In genomic region chr5:105400424-105401375, GRCm38 (mm10) we compare ENCODE assay signal across 8 mouse cellular contexts. TPM values are rescaled to one million over a fixed set of nuclear protein-coding genes. Genes with fewer than 3 reads are reported as not detected.
DNase-seq lines count a peak whose midpoint lies in the region; ATAC-seq and TF ChIP-seq lines count a peak whose summit lies in the region.

No protein-coding gene starts in this region.

- H3K4me1 ChIP-seq in limb, embryonic 11.5 days (ENCODE audit: control insufficient read depth, insufficient read depth, low read length): no peaks in the 10 kb centered on the region
- H3K4me1 ChIP-seq in limb, embryonic 10.5 days: peaks cover 6% of the 10 kb centered on the region
- peaks cover 5% of the 10 kb centered on the region for H3K4me1 ChIP-seq in embryonic facial prominence, embryonic 10.5 days
- no peaks in the 10 kb centered on the region for H3K4me1 ChIP-seq in hindbrain, embryonic 11.5 days (replicated peaks; ENCODE audit: control insufficient read depth, insufficient read depth, low read length)
- H3K4me1 ChIP-seq in liver, embryonic 11.5 days (replicated peaks; ENCODE audit: control insufficient read depth, insufficient read depth, low read length): no peaks in the 10 kb centered on the region
- no peaks in the 10 kb centered on the region for H3K4me1 ChIP-seq in small intestine, adult 2 months (ENCODE audit: control insufficient read depth, insufficient read depth, insufficient read length, low read length)

- H3K27me3 ChIP-seq in limb, embryonic 11.5 days (ENCODE audit: control insufficient read depth, insufficient read depth, low read length): no peaks in the 10 kb centered on the region
- no peaks in the 10 kb centered on the region for H3K27me3 ChIP-seq in limb, embryonic 10.5 days (ENCODE audit: low read depth, poor library complexity, severe bottlenecking)
- no peaks in the 10 kb centered on the region for H3K27me3 ChIP-seq in embryonic facial prominence, embryonic 10.5 days (replicated peaks; ENCODE audit: low read depth, poor library complexity, severe bottlenecking)
- no peaks in the 10 kb centered on the region for H3K27me3 ChIP-seq in hindbrain, embryonic 11.5 days (ENCODE audit: control insufficient read depth, insufficient read depth, low read length)
- H3K27me3 ChIP-seq in liver, embryonic 11.5 days (replicated peaks; ENCODE audit: control insufficient read depth, insufficient read depth, low read length): no peaks in the 10 kb centered on the region
- H3K27me3 ChIP-seq in small intestine, adult 2 months (ENCODE audit: control insufficient read depth, insufficient read depth, low read length): no peaks in the 10 kb centered on the region

- no peak for TF ChIP-seq POLR2A in small intestine, adult 2 months (IDR thresholded peaks at IDR 0.05; ENCODE audit: low read depth, low read length)

- H3K36me3 ChIP-seq in limb, embryonic 11.5 days (ENCODE audit: control insufficient read depth, insufficient read depth, low read length): no peaks in the 10 kb centered on the region
- no peaks in the 10 kb centered on the region for H3K36me3 ChIP-seq in limb, embryonic 10.5 days
- no peaks in the 10 kb centered on the region for H3K36me3 ChIP-seq in embryonic facial prominence, embryonic 10.5 days (replicated peaks)
- no peaks in the 10 kb centered on the region for H3K36me3 ChIP-seq in hindbrain, embryonic 11.5 days (ENCODE audit: control insufficient read depth, insufficient read depth, low read length)
- no peaks in the 10 kb centered on the region for H3K36me3 ChIP-seq in liver, embryonic 11.5 days (ENCODE audit: control insufficient read depth, insufficient read depth, low read length)
- H3K36me3 ChIP-seq in small intestine, adult 2 months (ENCODE audit: control insufficient read depth, insufficient read depth, low read length): no peaks in the 10 kb centered on the region

- no peak overlapping the region for H3K27ac ChIP-seq in limb, embryonic 11.5 days (replicated peaks; ENCODE audit: low read depth, low read length)
- H3K27ac ChIP-seq in limb, embryonic 10.5 days: no peak overlapping the region
- no peak overlapping the region for H3K27ac ChIP-seq in embryonic facial prominence, embryonic 10.5 days (replicated peaks)
- H3K27ac ChIP-seq in hindbrain, embryonic 11.5 days (ENCODE audit: low read depth, low read length): 0 out of 2 replicates have a peak overlapping the region, but pooled peaks have one; percentile 45
- H3K27ac ChIP-seq in liver, embryonic 11.5 days (ENCODE audit: low read depth, low read length): no peak overlapping the region
- no peak overlapping the region for H3K27ac ChIP-seq in small intestine, adult 2 months (ENCODE audit: insufficient read depth, low read depth, low read length)

- no peak for ATAC-seq in limb, embryonic 11.5 days (ENCODE audit: insufficient number of reproducible peaks, low FRiP score, low TSS enrichment, low read depth)
- peak; percentile 81 for ATAC-seq in hindbrain, embryonic 11.5 days (ENCODE audit: low FRiP score)
- no peak for ATAC-seq in liver, embryonic 11.5 days (replicated peaks; ENCODE audit: low FRiP score)

- H3K9ac ChIP-seq in limb, embryonic 11.5 days (ENCODE audit: low read length): no peak overlapping the region
- no peak overlapping the region for H3K9ac ChIP-seq in hindbrain, embryonic 11.5 days (ENCODE audit: low read depth, low read length)
- H3K9ac ChIP-seq in liver, embryonic 11.5 days (ENCODE audit: low read depth, low read length): no peak overlapping the region

- TF ChIP-seq CTCF in small intestine, adult 2 months (IDR thresholded peaks at IDR 0.05; ENCODE audit: extremely low read depth, insufficient read length, insufficient replicate concordance, low read depth, low read length): no peak; the same call in 1 of the 2 replicates

- H3K4me2 ChIP-seq in limb, embryonic 11.5 days (ENCODE audit: low read depth, severe bottlenecking): peak overlapping the region; percentile 25
- peak overlapping the region; percentile 26 for H3K4me2 ChIP-seq in hindbrain, embryonic 11.5 days (replicated peaks; ENCODE audit: low read depth, low read length)
- peak overlapping the region; percentile 37 for H3K4me2 ChIP-seq in liver, embryonic 11.5 days

- H3K4me3 ChIP-seq in limb, embryonic 11.5 days (ENCODE audit: low read depth, low read length): no peak overlapping the region
- H3K4me3 ChIP-seq in limb, embryonic 10.5 days: no peak overlapping the region
- peak overlapping the region; percentile 37 for H3K4me3 ChIP-seq in embryonic facial prominence, embryonic 10.5 days
- no peak overlapping the region for H3K4me3 ChIP-seq in hindbrain, embryonic 11.5 days (ENCODE audit: low read depth, low read length)
- H3K4me3 ChIP-seq in liver, embryonic 11.5 days (ENCODE audit: low read depth, low read length): no peak overlapping the region
- H3K4me3 ChIP-seq in small intestine, adult 2 months (ENCODE audit: low read depth, low read length): peak overlapping the region; percentile 18; the same call in 1 of the 2 replicates

- 65% methylated on average over 17 of the region's 17 CpGs for WGBS in limb, embryonic 11.5 days
- 72% methylated on average over 17 of the region's 17 CpGs for WGBS in limb, embryonic 10.5 days
- 65% methylated on average over 17 of the region's 17 CpGs for WGBS in embryonic facial prominence, embryonic 10.5 days
- WGBS in hindbrain, embryonic 11.5 days: 46% methylated on average over 17 of the region's 17 CpGs
- 74% methylated on average over 17 of the region's 17 CpGs for WGBS in liver, embryonic 11.5 days
- WGBS in small intestine, adult 2 months: 54% methylated on average over 17 of the region's 17 CpGs

- H3K9me3 ChIP-seq in limb, embryonic 11.5 days (ENCODE audit: control insufficient read depth, low read length): no peaks in the 10 kb centered on the region
- H3K9me3 ChIP-seq in limb, embryonic 10.5 days (replicated peaks): no peaks in the 10 kb centered on the region
- H3K9me3 ChIP-seq in embryonic facial prominence, embryonic 10.5 days: no peaks in the 10 kb centered on the region
- H3K9me3 ChIP-seq in hindbrain, embryonic 11.5 days (ENCODE audit: control insufficient read depth, low read length): no peaks in the 10 kb centered on the region
- H3K9me3 ChIP-seq in liver, embryonic 11.5 days (ENCODE audit: control insufficient read depth, low read length): no peaks in the 10 kb centered on the region

- no peak for DNase-seq in limb, embryonic 11.5 days (ENCODE audit: low spot score)
- no peak for DNase-seq in limb, embryonic 10.5 days (ENCODE audit: low spot score)
- no peak for DNase-seq in embryonic facial prominence, embryonic 10.5 days (ENCODE audit: low spot score)
- no peak for DNase-seq in hindbrain, embryonic 11.5 days (ENCODE audit: low spot score)
- no peak for DNase-seq in liver, embryonic 11.5 days (ENCODE audit: low spot score)
- no peak for DNase-seq in spleen, postnatal 36 days (ENCODE audit: low spot score in 2 of 2)
- no peak for DNase-seq in ovary, adult 18-20 months (ENCODE audit: low spot score)

RNA-seq across cellular contexts. Expression of gene Lrrc8b, which starts 14.9 kb away (rescaled TPM):
- polyA plus RNA-seq in limb, embryonic 11.5 days (2014; fragmentation: Nextera tagmentation; extraction: Ambion mirVana): 5.9 and 6.2 TPM in 2 replicates
- 3.7 and 4.7 TPM in 2 replicates for polyA plus RNA-seq in limb, embryonic 10.5 days (2016; fragmentation: Nextera tagmentation; extraction: Ambion mirVana)
- 6.1 and 6.4 TPM in 2 replicates for polyA plus RNA-seq in embryonic facial prominence, embryonic 10.5 days (2016; fragmentation: Nextera tagmentation; extraction: Ambion mirVana)
- polyA plus RNA-seq in hindbrain, embryonic 11.5 days (2014; fragmentation: Nextera tagmentation; extraction: Ambion mirVana): 10.5 and 11.6 TPM in 2 replicates
- polyA plus RNA-seq in liver, embryonic 11.5 days (2014; fragmentation: Nextera tagmentation; extraction: Ambion mirVana): 9.4 and 10.8 TPM in 2 replicates
- 8.3 and 19.6 TPM in 2 replicates for polyA plus RNA-seq in small intestine, adult 2 months (2012; rRNA removed)

Comparison
In these comparisons a context has a peak if more than half of its experiments do, and no peak if none do; other contexts are left out.
1. H3K4me3 ChIP-seq: peak in embryonic facial prominence, embryonic 10.5 days (single experiment) and small intestine, adult 2 months (single experiment); none in limb, embryonic 11.5 days (single experiment), limb, embryonic 10.5 days (single experiment), hindbrain, embryonic 11.5 days (single experiment) and liver, embryonic 11.5 days (single experiment).
2. Peak in every context shown above with its lines, with median percentiles within 50 percentile points of each other: H3K4me2 ChIP-seq.